Mouse (Mus musculus): ENCODE data around the gene Gsx1. TPM values are rescaled to one million over a fixed set of nuclear protein-coding genes. Genes with fewer than 3 reads are reported as not detected.

Gsx1 gene
- polyA plus RNA-seq, 1 experiment from 2014 or later, result 8.6 TPM

DNA sequence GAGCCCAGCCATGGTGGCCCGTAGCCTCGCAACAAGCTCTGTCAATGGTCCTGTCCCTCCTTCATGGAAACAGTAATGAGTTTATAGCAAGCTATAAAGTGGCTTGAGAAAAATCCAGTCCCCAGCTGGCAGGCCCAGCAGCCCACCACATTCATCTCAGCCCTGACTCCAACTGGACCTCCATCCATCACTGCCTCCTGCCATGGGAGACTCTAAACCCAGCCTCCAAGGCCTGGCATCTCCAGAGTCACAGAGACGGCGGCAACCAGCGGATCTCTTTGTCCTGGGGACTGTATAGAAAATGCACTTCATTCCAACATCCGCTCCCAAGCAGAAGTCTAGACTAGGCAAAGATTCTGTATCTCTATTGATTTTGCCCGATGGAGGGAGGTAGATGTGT is 18.4 kb upstream of the Gsx1 start:
- Histone ChIP-seq H3K4me3 (replicated peaks; ENCODE audit: low read depth, low read length) (no peak overlapping the region), H3K27ac (replicated peaks; ENCODE audit: low read depth, low read length) (no peak overlapping the region), H3K9ac (replicated peaks; ENCODE audit: low read length) (no peak overlapping the region), H3K36me3 (ENCODE audit: control insufficient read depth, insufficient read depth, low read length) (no peaks in the 10 kb centered on the region), H3K9me3 (ENCODE audit: control insufficient read depth, low read length) (no peaks in the 10 kb centered on the region), H3K4me2 (ENCODE audit: low read length) (no peak overlapping the region), H3K27me3 (ENCODE audit: control insufficient read depth, insufficient read depth, low read length) (no peaks in the 10 kb centered on the region), H3K4me1 (ENCODE audit: control insufficient read depth, insufficient read depth, low read length) (no peaks in the 10 kb centered on the region)
- DNase-seq, result no peak
- ATAC-seq (ENCODE audit: low FRiP score, low TSS enrichment), result no peak
- 88% methylated on average over 7 of the region's 7 CpGs for WGBS

DNA sequence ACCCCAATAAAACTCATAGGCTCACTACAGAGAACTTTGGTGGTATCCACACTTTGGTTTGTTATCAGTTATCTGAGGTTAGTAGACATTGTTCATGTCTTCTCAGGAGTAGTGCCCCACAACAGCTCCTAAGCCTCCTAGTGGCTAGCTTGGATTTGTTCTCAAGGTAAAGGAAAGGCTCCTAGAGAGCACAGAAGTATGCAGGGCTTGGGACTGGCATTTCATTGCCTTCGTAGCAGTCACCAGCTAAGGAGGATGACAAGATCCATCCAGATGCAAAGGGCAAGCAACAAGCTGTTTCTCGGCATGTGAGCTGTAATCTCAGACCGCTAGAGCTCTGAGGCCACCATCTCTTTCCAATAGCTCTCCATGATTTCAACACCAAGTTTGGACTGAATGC is 14.4 kb upstream of the Gsx1 start:
- no peaks in the 10 kb centered on the region for H3K27me3 ChIP-seq (ENCODE audit: control insufficient read depth, insufficient read depth, low read length)
- H3K9ac ChIP-seq (replicated peaks; ENCODE audit: low read length), result no peak overlapping the region
- no peaks in the 10 kb centered on the region for H3K9me3 ChIP-seq (ENCODE audit: control insufficient read depth, low read length)
- no peaks in the 10 kb centered on the region for H3K36me3 ChIP-seq (ENCODE audit: control insufficient read depth, insufficient read depth, low read length)
- DNase-seq (no peak), ATAC-seq (ENCODE audit: low FRiP score, low TSS enrichment) (no peak)
- H3K27ac ChIP-seq (replicated peaks; ENCODE audit: low read depth, low read length), result no peak overlapping the region
- H3K4me2 ChIP-seq (ENCODE audit: low read length), result no peak overlapping the region
- H3K4me1 ChIP-seq (ENCODE audit: control insufficient read depth, insufficient read depth, low read length), result no peaks in the 10 kb centered on the region
- WGBS, result 85% methylated on average over 3 of the region's 3 CpGs
- no peak overlapping the region for H3K4me3 ChIP-seq (replicated peaks; ENCODE audit: low read depth, low read length)

DNA sequence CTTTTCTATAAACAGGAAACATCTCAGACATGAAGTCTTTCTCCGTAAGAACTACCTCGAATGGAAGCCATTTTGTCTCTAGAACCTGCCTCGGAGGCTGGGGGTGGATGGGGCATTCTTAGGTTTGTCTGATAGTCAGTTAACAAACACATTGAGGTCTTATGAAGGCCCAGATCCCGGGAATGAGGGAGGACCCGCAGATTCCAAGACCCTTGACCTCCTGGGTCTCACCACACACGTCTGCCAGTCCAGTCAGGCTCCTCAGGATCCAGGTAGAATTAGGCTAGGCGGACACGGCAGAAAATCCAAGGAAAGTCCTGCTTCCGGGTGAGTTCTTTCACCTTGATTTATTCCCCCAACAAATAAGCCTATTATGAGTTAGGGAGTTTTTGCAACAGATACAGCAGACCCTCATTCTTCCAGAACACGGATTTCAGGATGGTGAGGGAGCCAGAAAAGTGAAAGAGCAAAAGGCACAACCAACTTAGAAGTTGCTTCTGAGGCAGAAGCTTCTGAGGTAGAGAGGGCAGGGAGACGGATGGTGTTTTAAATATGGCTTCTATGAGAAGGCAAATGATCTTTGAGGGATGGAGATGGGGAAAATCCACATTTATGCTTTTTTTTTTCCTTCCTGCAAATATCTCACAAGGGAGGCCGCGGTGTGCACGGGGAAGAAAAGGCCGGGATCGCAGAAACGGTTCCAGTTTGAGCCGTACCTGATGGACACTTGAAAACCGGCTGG is 3.2 kb upstream of the Gsx1 start:
- H3K36me3 ChIP-seq (ENCODE audit: control insufficient read depth, insufficient read depth, low read length), result no peaks in the 10 kb centered on the region
- H3K4me1 ChIP-seq (ENCODE audit: control insufficient read depth, insufficient read depth, low read length), result peaks cover 22% of the 10 kb centered on the region; the same call in 1 of the 2 replicates
- peaks cover 5% of the 10 kb centered on the region for H3K9me3 ChIP-seq (ENCODE audit: control insufficient read depth, low read length)
- WGBS, result 11% methylated on average over 17 of the region's 19 CpGs
- H3K27ac ChIP-seq (replicated peaks; ENCODE audit: low read depth, low read length), result no peak overlapping the region
- H3K4me3 ChIP-seq (replicated peaks; ENCODE audit: low read depth, low read length), result peak overlapping the region; percentile 20; the same call in 1 of the 2 replicates
- peaks cover 50% of the 10 kb centered on the region for H3K27me3 ChIP-seq (ENCODE audit: control insufficient read depth, insufficient read depth, low read length)
- DNase-seq (no peak), ATAC-seq (ENCODE audit: low FRiP score, low TSS enrichment) (no peak)
- peak overlapping the region; percentile 64 for H3K4me2 ChIP-seq (ENCODE audit: low read length)
- no peak overlapping the region for H3K9ac ChIP-seq (replicated peaks; ENCODE audit: low read length)

DNA sequence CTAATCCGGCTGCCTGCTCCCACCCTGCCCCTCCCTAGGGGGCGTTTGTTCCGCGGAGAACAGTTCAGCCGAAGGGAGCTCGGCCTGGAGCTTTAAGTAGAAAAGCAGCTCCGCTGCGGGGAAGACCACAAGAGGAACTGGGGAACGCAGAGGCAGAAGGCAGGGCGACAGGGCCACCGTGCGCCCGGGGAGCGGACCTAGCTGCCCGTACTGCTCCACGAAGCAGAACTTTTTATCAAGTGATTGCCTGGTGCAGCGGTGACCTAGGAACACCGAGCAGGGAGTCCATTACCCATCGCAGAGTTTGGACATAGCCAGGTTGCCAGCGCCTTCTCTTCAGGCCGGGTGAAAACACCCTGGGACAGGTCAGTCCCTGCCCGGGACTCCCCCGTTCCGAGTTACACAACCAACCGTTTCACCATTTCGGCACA is 2.5 kb upstream of the Gsx1 start:
- ATAC-seq (ENCODE audit: low FRiP score, low TSS enrichment), result no peak
- peak overlapping the region; percentile 20 for H3K4me3 ChIP-seq (replicated peaks; ENCODE audit: low read depth, low read length)
- no peak overlapping the region for H3K9ac ChIP-seq (replicated peaks; ENCODE audit: low read length)
- peaks cover 22% of the 10 kb centered on the region; the same call in 1 of the 2 replicates for H3K4me1 ChIP-seq (ENCODE audit: control insufficient read depth, insufficient read depth, low read length)
- H3K36me3 ChIP-seq (ENCODE audit: control insufficient read depth, insufficient read depth, low read length), result no peaks in the 10 kb centered on the region
- H3K27me3 ChIP-seq (ENCODE audit: control insufficient read depth, insufficient read depth, low read length), result peaks cover 57% of the 10 kb centered on the region
- WGBS, result under 1% methylated on average over 26 of the region's 26 CpGs
- peaks cover 5% of the 10 kb centered on the region for H3K9me3 ChIP-seq (ENCODE audit: control insufficient read depth, low read length)
- H3K27ac ChIP-seq (replicated peaks; ENCODE audit: low read depth, low read length), result no peak overlapping the region
- peak; percentile 73 for DNase-seq
- peak overlapping the region; percentile 64 for H3K4me2 ChIP-seq (ENCODE audit: low read length)

DNA sequence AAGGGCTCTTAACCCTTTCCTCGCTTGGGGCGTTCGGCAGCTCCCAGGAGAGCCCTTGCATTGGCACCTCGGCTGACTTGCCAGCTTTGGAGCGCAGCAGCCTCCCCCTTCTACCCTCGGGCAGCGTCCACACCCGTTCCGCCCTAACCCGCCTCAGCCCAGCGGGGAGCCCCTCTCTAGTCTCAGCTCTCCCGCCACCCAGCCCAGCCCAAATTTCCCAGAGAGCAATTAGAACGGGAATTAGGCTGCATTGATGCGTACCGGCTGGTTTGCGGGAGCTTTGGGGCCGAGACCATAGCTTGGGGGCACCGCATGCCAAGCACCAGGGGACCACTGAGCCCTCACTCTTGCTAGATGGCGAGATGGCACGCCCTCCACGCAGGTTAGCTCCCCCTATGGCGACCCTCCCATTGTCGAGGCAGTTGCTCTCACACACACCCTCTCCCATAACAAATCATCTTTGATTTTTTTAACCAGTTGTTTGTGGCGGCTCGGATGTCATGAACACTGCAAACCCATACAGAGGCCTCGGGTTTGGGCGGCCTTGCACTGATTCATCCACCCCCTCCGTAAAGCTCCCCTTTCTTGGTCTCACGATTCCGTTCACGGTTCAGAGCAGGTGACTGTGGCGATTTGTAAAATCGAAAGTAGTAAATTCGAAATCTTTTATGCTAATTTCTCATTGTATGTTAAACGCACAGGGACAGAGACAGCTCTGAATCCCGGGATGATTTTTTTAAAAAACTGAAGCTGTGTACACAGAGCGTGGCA is 1.5 kb upstream of the Gsx1 start:
- WGBS, result under 1% methylated on average over 37 of the region's 37 CpGs
- Histone ChIP-seq H3K9me3 (ENCODE audit: control insufficient read depth, low read length) (peaks cover 5% of the 10 kb centered on the region), H3K4me1 (ENCODE audit: control insufficient read depth, insufficient read depth, low read length) (peaks cover 22% of the 10 kb centered on the region; the same call in 1 of the 2 replicates), H3K4me2 (ENCODE audit: low read length) (peak overlapping the region; percentile 64), H3K9ac (replicated peaks; ENCODE audit: low read length) (no peak overlapping the region), H3K36me3 (ENCODE audit: control insufficient read depth, insufficient read depth, low read length) (no peaks in the 10 kb centered on the region), H3K27ac (replicated peaks; ENCODE audit: low read depth, low read length) (no peak overlapping the region), H3K4me3 (replicated peaks; ENCODE audit: low read depth, low read length) (peak overlapping the region; percentile 36), H3K27me3 (ENCODE audit: control insufficient read depth, insufficient read depth, low read length) (peaks cover 66% of the 10 kb centered on the region)
- ATAC-seq (ENCODE audit: low FRiP score, low TSS enrichment) (peak; percentile 63; the same call in 1 of the 2 replicates), DNase-seq (peak; percentile 75)

DNA sequence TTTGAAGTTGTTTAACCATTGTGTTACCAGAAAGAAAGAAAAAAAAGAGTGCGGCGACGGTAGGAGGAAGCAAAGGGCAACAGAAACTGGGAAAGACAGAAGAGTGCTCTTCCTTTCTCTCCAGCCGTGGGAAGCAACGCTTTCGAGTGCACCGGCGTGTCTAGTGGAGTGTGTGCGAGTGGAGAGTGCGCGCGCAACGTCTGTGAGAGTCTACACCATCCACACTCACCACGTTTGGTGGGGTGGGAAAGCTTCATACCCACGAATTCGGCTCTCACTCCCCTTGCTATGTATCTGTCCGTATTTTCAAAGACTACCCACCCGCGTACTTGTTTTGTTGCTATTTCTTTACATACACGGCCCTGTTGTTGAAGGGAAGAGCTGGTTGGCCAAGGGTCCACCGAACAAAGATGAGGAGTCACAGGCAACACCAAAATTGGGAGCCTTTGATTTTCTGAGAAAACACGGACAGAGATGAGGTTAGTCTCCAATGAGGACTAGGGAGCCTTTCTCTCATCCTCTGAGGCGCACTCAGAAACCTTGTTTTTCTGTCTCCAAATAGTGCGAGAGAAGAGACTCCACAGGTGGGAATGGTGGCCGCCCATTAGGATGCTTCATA is 835 bp upstream of the Gsx1 start:
- Histone ChIP-seq H3K27me3 (ENCODE audit: control insufficient read depth, insufficient read depth, low read length) (peaks cover 73% of the 10 kb centered on the region), H3K9me3 (ENCODE audit: control insufficient read depth, low read length) (peaks cover 5% of the 10 kb centered on the region), H3K4me3 (replicated peaks; ENCODE audit: low read depth, low read length) (peak overlapping the region; percentile 36), H3K4me1 (ENCODE audit: control insufficient read depth, insufficient read depth, low read length) (peaks cover 22% of the 10 kb centered on the region; the same call in 1 of the 2 replicates), H3K36me3 (ENCODE audit: control insufficient read depth, insufficient read depth, low read length) (no peaks in the 10 kb centered on the region), H3K9ac (replicated peaks; ENCODE audit: low read length) (no peak overlapping the region), H3K4me2 (ENCODE audit: low read length) (peak overlapping the region; percentile 64), H3K27ac (replicated peaks; ENCODE audit: low read depth, low read length) (no peak overlapping the region)
- ATAC-seq (ENCODE audit: low FRiP score, low TSS enrichment) (no peak), DNase-seq (peak; percentile 46)
- WGBS, result 1% methylated on average over 25 of the region's 25 CpGs

DNA sequence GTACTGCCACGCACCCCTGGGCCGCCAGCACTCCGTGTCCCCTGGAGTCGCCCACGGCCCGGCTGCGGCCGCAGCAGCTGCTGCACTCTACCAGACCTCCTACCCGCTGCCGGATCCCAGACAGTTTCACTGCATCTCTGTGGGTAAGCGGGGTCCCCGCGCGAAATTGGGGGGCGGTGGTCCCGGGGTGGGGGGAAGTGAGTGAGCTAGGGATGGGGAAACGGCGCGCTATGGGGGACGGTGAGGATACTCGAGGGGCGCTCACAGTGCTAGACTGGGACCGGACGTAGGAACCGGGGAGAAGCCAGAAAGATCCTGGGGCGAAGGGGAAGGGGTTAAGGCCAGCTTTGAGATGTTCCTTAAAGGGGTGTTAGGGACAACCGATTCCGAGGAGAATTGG is 660 bp downstream of the Gsx1 start:
- Histone ChIP-seq H3K36me3 (ENCODE audit: control insufficient read depth, insufficient read depth, low read length) (no peaks in the 10 kb centered on the region), H3K9me3 (ENCODE audit: control insufficient read depth, low read length) (no peaks in the 10 kb centered on the region), H3K4me3 (replicated peaks; ENCODE audit: low read depth, low read length) (peak overlapping the region; percentile 36), H3K9ac (replicated peaks; ENCODE audit: low read length) (peak overlapping the region; percentile 34; the same call in 1 of the 2 replicates), H3K27ac (replicated peaks; ENCODE audit: low read depth, low read length) (no peak overlapping the region), H3K4me1 (ENCODE audit: control insufficient read depth, insufficient read depth, low read length) (peaks cover 22% of the 10 kb centered on the region; the same call in 1 of the 2 replicates), H3K27me3 (ENCODE audit: control insufficient read depth, insufficient read depth, low read length) (peaks cover 86% of the 10 kb centered on the region), H3K4me2 (ENCODE audit: low read length) (peak overlapping the region; percentile 64)
- under 1% methylated on average over 28 of the region's 28 CpGs for WGBS
- ATAC-seq (ENCODE audit: low FRiP score, low TSS enrichment) (no peak), DNase-seq (no peak)

DNA sequence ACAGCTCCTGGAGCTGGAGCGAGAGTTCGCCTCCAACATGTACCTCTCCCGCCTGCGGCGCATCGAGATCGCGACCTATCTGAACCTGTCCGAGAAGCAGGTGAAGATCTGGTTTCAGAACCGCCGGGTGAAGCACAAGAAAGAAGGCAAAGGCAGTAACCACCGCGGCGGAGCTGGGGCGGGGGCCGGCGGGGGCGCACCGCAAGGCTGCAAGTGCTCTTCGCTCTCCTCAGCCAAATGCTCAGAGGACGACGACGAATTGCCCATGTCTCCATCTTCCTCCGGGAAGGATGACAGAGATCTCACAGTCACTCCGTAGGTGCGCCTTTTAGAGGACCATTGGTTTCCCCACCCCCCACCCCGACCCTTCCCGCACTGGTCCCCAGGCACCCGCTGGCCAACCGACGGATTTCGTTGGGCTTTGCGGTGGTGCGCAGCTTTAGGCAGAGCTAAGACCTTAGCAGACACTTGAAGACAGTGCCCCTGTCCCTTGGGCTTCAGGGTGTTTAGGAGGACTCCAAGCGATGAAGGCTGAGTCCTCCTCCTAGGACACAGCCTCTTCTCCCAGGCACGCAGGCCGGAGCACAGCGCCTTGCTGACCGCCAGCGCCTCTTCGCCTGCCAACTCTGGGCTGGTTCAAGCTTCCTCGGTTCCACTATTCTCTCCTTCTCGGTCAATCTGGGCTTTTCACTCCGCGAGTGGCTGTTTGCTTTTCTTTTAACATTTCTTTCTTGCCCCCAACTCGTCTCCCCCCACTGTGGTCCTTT is 1.5 kb downstream of the Gsx1 start:
- Histone ChIP-seq H3K27ac (replicated peaks; ENCODE audit: low read depth, low read length) (no peak overlapping the region), H3K4me3 (replicated peaks; ENCODE audit: low read depth, low read length) (peak overlapping the region; percentile 19; the same call in 1 of the 2 replicates), H3K9ac (replicated peaks; ENCODE audit: low read length) (no peak overlapping the region), H3K27me3 (ENCODE audit: control insufficient read depth, insufficient read depth, low read length) (peaks cover 88% of the 10 kb centered on the region), H3K4me1 (ENCODE audit: control insufficient read depth, insufficient read depth, low read length) (peaks cover 22% of the 10 kb centered on the region; the same call in 1 of the 2 replicates), H3K36me3 (ENCODE audit: control insufficient read depth, insufficient read depth, low read length) (no peaks in the 10 kb centered on the region), H3K9me3 (ENCODE audit: control insufficient read depth, low read length) (no peaks in the 10 kb centered on the region), H3K4me2 (ENCODE audit: low read length) (peak overlapping the region; percentile 64)
- peak; percentile 38 for DNase-seq
- WGBS, result under 1% methylated on average over 46 of the region's 46 CpGs
- no peak for ATAC-seq (ENCODE audit: low FRiP score, low TSS enrichment)
